Mouse (Mus musculus) lung, postnatal 0 days (tissue): Measurements from ENCODE around the gene Gm49711. TPM values are rescaled to one million over a fixed set of nuclear protein-coding genes. Genes with fewer than 3 reads are reported as not detected.

Source experiments
- ATAC-seq: fragments of 200-750 bp; cut with Nextera tagmentation; 2 replicates; pipeline ENCODE4 v1.8.0; 2017; ENCODE audit warnings: moderate library complexity
- DNase-seq: peaks from one replicate; pipeline ENCODE4 v3.0.0-alpha.2; 2016; ENCODE audit warnings: low spot score
- H3K27ac ChIP-seq: fragments of 300-500 bp; sonication (generic); 2 replicates; pipeline ENCODE4 v1.5.1; 2014; ENCODE audit warnings: antibody characterized with exemption, mild to moderate bottlenecking, low read length, mixed read lengths
- H3K27me3 ChIP-seq: fragments of 300-500 bp; sonication (generic); replicated peaks from 2 replicates; pipeline ENCODE4 v1.6.1; 2014; ENCODE audit warnings: low read length, mixed read lengths; ENCODE audit not compliant: insufficient read depth
- H3K36me3 ChIP-seq: fragments of 300-500 bp; sonication (generic); 2 replicates; pipeline ENCODE4 v1.6.1; 2014; ENCODE audit warnings: low read length, mixed read lengths; ENCODE audit not compliant: insufficient read depth
- H3K4me1 ChIP-seq: fragments of 300-500 bp; sonication (generic); 2 replicates; pipeline ENCODE4 v1.6.1; 2014; ENCODE audit warnings: antibody characterized with exemption, low read depth, low read length, mixed read lengths; ENCODE audit not compliant: insufficient read depth
- H3K4me2 ChIP-seq: fragments of 300-500 bp; sonication (generic); replicated peaks from 2 replicates; pipeline ENCODE4 v1.6.1; 2014; ENCODE audit warnings: low read depth, mild to moderate bottlenecking, low read length, moderate library complexity, mixed read lengths
- H3K4me3 ChIP-seq: fragments of 300-500 bp; sonication (generic); 2 replicates; pipeline ENCODE4 v1.5.1; 2014; ENCODE audit warnings: low read depth, low read length
- H3K9ac ChIP-seq: fragments of 300-500 bp; sonication (generic); replicated peaks from 2 replicates; pipeline ENCODE4 v1.6.1; 2014; ENCODE audit warnings: low read depth, mild to moderate bottlenecking
- H3K9me3 ChIP-seq: fragments of 300-500 bp; sonication (generic); 2 replicates; pipeline ENCODE4 v1.6.1; 2016; ENCODE audit warnings: low read length, mixed read lengths
- CTCF ChIP-seq: IDR thresholded peaks from 2 replicates; pipeline ENCODE4 v1.5.1; 2016; ENCODE audit warnings: antibody characterized with exemption, mild to moderate bottlenecking
- EP300 ChIP-seq: IDR thresholded peaks from 2 replicates; pipeline ENCODE4 v1.6.1; 2016; ENCODE audit warnings: antibody characterized with exemption, mild to moderate bottlenecking, control low read depth
- WGBS: fragments of 180-500 bp; shearing (Covaris S2); extraction: QIAGEN DNeasy Blood & Tissue Kit; methylation state at CpG from one replicate; pipeline ENCODE4 v1.1.7; 2014; 5-methylcytosine and 5-hydroxymethylcytosine counted together
- polyA plus RNA-seq: library from polyadenylated mRNA; unstranded; fragments of >200 nt; fragmentation: Nextera tagmentation; extraction: Ambion mirVana; gene quantifications from 2 replicates; pipeline ENCODE4 v1.2.1, GENCODE M21; 2015

Gene Gm49711
- polyA plus RNA-seq, 1 experiment from 2014 or later = 0.11 TPM

GRCm38 (mm10) chr16:92114706-92115241, 56.7 kb downstream of the Gm49711 start:
- H3K36me3 ChIP-seq = no peaks in the 10 kb centered on the region
- 68% methylated on average over 5 of the region's 5 CpGs for WGBS
- H3K9me3 ChIP-seq = no peaks in the 10 kb centered on the region
- DNase-seq = no peak
- H3K27me3 ChIP-seq = no peaks in the 10 kb centered on the region
- H3K9ac ChIP-seq = no peak overlapping the region
- no peak overlapping the region for H3K27ac ChIP-seq
- TF ChIP-seq EP300 = no peak
- no peak for TF ChIP-seq CTCF
- H3K4me3 ChIP-seq = no peak overlapping the region
- no peaks in the 10 kb centered on the region for H3K4me1 ChIP-seq
- no peak for ATAC-seq
- no peak overlapping the region for H3K4me2 ChIP-seq

GRCm38 (mm10) chr16:92115611-92116421, 57.7 kb downstream of the Gm49711 start:
- 50% methylated on average over 19 of the region's 20 CpGs for WGBS
- Histone ChIP-seq H3K27me3 (no peaks in the 10 kb centered on the region), H3K4me3 (no peak overlapping the region), H3K9ac (no peak overlapping the region), H3K36me3 (no peaks in the 10 kb centered on the region; the same call in 1 of the 2 replicates), H3K27ac (no peak overlapping the region), H3K4me2 (no peak overlapping the region), H3K4me1 (no peaks in the 10 kb centered on the region), H3K9me3 (no peaks in the 10 kb centered on the region)
- no peak for ATAC-seq
- no peak for DNase-seq
- TF ChIP-seq EP300 (no peak), CTCF (no peak)

DNA sequence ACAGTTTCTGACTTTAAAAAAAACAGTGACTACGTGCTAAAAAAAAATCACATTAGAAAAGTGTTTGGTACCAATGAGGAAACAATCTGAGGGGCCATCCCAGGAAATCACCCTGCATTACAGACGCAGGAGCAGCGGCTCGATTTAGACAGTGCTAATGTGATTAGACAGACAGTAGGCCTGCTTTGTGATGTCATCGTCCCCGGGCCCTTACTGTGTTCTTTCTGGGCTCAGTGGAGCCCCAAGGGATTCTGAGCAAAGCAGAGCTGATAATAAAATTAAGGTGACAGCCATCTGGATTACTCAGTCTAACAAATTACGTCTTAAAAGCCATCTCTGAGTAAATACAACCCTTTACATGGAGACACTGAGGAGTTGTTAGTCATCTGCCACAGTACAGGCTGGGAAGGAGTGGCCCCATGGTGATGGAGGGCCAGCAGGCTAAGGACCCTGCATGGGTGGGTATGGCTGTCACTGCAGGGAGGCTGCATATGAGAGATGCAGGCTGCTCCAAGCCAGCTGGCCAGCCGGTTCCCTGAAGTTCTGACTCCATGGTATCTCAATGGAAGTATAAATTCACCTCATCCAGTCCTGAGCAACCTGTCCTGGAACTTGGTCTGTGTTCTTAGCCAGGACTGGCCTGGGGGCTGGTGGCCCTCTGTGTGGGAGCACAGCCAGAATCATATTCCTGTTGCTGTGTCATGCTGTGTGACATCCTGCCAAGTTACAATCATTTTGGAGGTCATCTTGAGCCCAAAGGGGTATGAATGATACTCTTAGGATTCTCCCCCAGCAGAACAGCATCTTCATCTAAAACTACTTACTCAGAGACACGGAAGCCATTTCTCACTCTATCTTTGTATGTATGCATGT, 59.5 kb downstream of the Gm49711 start:
- no peak for TF ChIP-seq EP300
- no peak for TF ChIP-seq CTCF
- Histone ChIP-seq H3K4me3 (no peak overlapping the region), H3K27ac (no peak overlapping the region), H3K27me3 (no peaks in the 10 kb centered on the region), H3K36me3 (no peaks in the 10 kb centered on the region; the same call in 1 of the 2 replicates), H3K4me1 (no peaks in the 10 kb centered on the region), H3K9me3 (no peaks in the 10 kb centered on the region), H3K9ac (no peak overlapping the region), H3K4me2 (no peak overlapping the region)
- 72% methylated on average over 9 of the region's 9 CpGs for WGBS
- ATAC-seq (no peak), DNase-seq (no peak)

DNA sequence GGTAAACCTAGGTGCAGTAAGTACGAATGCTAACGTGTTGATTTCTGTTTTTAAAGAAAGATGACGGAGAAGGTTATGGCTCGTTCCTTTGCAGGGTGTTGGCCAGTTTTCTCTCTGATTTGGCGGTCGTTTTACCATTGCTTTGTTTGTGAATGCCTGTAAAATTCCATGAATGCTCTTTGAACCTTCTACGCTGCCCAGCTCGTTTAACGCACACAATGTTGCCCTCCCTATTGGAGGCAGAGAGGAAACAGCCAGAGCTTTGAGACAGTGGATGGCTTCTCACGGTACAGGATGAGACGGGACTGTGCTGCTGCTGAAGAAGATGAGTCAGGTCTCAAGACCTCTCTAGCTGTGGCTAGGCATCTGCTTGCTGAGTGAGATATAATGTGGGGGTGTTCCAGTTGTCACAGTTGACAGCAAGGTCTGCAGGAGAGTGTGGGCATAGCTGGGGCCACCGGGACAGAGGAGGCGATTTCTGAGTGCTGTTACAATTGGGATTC, 60.9 kb downstream of the Gm49711 start:
- Histone ChIP-seq H3K27ac (no peak overlapping the region), H3K9me3 (no peaks in the 10 kb centered on the region), H3K36me3 (no peaks in the 10 kb centered on the region; the same call in 1 of the 2 replicates), H3K27me3 (no peaks in the 10 kb centered on the region), H3K4me3 (no peak overlapping the region), H3K9ac (no peak overlapping the region), H3K4me1 (no peaks in the 10 kb centered on the region), H3K4me2 (no peak overlapping the region)
- TF ChIP-seq EP300 (no peak), CTCF (no peak)
- ATAC-seq (no peak), DNase-seq (no peak)
- WGBS = 64% methylated on average over 13 of the region's 13 CpGs

DNA sequence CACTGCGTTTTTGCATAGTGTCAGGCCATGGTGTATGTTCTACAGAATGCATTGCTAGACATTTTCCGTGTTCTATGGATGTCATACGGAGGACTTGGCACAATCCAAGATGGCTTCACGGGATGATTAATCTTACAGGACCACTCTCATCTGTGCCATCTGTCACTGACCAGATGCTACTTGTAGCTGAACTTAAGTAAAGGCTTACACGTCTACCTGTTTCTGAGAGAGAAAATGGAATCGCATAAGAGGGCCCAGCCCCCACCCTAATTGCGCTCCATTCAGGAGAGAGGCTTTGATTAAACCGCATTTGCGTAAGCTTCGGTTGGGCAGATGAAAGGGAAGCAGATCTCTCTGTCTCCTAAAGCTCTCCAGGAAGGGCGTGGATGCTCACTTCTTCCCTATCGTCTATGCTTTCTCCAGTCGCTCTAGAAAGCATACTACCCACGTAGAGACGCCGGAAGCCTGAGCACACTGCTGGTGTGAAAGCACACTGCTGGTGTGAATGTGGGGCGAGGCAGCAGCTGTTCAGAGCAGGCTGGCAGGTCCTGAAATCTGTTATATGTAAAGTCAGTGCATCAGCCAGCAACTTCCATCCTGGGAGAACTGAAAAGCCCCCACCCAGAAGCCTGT, 62.9 kb downstream of the Gm49711 start:
- 81% methylated on average over 17 of the region's 17 CpGs for WGBS
- no peak overlapping the region for H3K4me2 ChIP-seq
- DNase-seq = no peak
- ATAC-seq = no peak
- H3K4me3 ChIP-seq = no peak overlapping the region
- 0 out of 2 replicates have a peak, but pooled peaks cover 6% of the 10 kb centered on the region for H3K9me3 ChIP-seq
- H3K4me1 ChIP-seq = no peaks in the 10 kb centered on the region
- H3K27ac ChIP-seq = no peak overlapping the region
- H3K9ac ChIP-seq = no peak overlapping the region
- TF ChIP-seq EP300 (no peak), CTCF (no peak)
- H3K36me3 ChIP-seq = no peaks in the 10 kb centered on the region; the same call in 1 of the 2 replicates
- no peaks in the 10 kb centered on the region for H3K27me3 ChIP-seq
